Mouse (Mus musculus) heart, postnatal 36 days (tissue): ENCODE measurements around the gene Ttll11. TPM values are rescaled to one million over a fixed set of nuclear protein-coding genes. Genes with fewer than 3 reads are reported as not detected.

Source experiments
- DNase-seq, 2 experiments: peaks; one replicate each; pipeline ENCODE4 v3.0.0; 2021 to 2022
- intact Hi-C: fragments of 180-260 bp; cut with DNase I; formaldehyde crosslinking; loops from one replicate; pipeline ENCODE4 v1.15.1; 2025
- total RNA-seq, 2 experiments: library from RNA; stranded (reverse); gene quantifications; 2 replicates each; pipeline ENCODE4 v1.2.3; 2021

Gene Ttll11
- total RNA-seq, 2 experiments from 2014 or later = 1.1 to 2.5 TPM

DNA sequence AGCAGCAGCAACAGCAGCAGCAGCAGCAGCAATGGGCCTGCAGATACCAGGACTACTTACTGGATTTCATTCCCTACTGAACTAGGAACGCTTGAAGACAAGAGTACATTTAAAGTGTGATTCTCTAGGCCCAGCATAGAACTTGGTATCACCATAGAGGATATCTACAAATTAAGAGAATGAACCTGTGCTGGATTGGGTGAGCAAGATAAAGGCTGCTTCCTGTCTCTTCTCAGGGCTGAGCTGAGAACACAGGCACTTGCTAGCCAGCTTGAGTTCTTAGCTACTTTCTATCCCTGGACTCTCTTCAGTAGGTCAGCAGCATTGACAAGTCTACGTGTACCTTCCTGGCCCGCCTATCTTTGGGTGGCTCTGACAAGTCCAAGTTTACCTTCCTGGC, 2.0 kb downstream of the Ttll11 start:
- intact Hi-C loops = no loop called here
- DNase-seq = no peak

DNA sequence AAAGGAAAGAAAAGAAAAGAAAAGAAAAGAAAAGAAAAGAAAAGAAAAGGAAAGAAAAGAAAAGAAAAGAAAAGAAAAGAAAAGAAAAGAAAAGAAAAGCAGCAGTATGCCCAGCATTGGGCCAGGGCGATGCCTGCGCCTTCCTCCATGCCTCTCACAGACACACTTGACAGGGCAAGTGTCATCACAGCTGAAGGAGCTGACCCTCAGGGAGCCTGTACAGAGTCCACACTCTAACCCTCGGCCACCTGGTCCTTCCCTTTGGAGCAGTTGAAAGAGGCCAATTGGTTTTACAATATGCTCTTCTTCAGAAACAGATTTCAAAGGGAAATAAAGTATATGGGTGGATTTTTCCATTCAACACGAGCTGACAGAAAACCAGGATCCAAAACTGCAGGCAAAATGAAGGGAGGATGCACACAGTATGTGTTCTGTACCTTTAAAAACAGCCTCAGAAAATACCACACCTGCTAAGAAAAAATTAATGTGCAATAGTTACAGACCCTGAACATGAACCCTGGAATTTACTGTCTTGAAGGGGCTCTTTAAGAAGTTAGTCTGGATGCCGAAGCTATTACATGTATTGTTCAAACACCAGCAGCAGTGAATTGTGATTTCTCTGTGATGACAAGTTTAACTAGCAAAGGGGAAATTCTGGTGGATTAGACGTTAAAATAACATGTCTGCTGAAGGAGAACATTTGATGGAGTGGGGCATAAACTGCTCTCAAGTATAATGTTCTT, 7.3 kb downstream of the Ttll11 start:
- DNase-seq = no peak
- intact Hi-C loops = no loop called here

DNA sequence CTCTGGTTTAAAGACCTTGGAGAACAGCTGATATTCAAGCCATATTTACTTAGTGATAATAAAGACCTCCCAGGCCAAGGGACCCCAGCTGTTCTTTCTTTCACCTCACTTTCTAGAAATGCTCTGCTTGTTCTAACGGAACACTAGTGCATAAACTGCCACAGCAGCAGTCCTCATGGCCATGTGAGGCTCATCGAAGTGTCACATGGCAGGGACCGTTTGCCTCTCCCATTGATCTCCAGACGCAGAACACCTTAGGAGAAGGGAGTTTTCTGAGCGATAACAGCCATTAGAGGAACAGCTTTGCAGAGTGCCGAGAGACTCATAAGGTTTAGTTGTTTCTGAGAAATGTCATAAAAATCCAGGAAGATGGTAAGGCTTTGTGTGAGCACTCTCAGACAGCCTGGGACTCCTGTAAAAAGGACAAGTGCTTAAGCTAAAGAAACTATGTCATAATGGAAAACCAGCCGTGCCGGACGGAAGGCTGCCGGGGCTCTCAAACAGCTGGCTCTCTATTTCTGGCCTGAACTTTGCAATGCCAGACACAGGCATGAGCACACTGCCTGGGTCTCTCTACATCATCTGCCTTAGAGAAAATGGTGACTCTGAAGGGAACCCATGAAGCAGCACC, 13.7 kb downstream of the Ttll11 start:
- no peak for DNase-seq
- intact Hi-C loops = no loop called here

DNA sequence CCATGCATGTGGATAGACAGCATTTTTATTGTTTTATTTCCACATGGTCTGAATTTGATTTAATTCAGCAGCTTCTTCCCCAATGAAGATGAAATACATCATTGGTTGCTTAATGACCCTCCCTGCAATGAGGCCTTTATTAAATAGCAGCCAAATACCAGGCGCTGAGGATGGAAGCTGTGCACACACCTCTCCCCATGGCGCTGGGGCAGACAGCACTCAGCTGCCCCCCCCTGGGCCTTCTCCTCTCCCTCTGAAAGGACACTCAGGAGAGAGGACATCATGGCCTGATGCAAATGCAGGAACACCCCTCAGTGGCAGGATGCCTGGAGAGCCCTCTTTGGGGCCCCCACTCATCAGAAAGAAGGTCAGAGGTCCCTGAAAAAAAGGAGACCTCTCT, 16.4 kb downstream of the Ttll11 start:
- intact Hi-C loops = no loop called here
- DNase-seq = no peak

DNA sequence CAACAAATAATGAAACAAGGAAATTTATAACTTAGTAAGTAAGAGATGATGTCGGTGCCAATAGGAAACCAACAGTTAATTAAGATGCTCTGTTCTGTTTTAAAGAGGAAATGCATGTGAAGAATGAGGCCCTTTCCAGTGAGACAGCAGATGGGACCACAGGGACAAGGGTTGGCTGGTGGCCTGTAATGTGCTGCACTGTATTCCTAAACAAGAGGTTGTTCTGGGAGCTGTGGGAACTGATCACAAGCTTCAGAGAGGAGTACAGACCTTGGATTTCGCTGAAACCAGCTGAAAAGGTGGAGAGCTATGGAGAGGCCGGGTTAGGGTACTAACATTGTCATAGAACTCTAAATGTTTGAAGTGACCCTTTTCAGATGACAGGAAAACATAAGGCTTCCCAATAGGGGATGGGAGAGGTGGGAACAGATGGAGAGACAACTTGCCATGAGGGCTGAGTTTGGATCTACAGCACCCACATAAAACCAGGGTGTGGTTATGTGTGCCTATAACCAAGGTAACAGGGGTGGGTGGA, 18.1 kb downstream of the Ttll11 start:
- DNase-seq = no peak
- intact Hi-C loops = no loop called here

DNA sequence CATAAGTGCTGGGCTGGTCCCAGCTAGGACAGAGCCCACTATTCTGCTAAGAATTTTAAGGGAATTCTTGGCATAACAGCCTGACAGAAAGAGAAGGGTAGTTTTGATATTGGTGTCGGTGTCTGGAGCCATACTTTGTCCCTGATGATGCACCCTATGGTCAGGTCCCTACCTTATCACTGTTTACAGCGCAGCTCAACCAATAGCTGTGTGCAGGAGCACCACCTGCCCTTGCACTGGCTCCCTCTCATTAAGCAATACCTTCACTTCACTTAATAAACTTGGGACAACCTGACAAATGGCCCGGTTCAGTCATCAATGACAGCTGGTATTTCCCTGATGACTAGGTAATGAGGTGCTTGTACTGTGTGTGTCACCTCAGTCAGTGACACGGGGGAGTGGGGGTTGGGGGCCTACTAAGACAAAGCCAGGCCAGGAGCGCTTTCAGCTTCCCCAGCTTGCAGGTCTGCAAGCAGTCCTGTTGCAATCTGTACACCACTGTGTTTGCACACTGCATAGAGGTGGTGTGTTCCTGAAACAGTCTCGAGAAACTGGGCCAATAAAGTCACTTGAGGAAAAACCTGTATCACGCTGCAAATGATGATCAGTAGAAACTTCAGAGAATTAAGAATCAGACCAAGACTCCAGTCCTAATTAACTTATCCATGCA, 22.1 kb downstream of the Ttll11 start:
- intact Hi-C loops = no loop called here
- no peak for DNase-seq

DNA sequence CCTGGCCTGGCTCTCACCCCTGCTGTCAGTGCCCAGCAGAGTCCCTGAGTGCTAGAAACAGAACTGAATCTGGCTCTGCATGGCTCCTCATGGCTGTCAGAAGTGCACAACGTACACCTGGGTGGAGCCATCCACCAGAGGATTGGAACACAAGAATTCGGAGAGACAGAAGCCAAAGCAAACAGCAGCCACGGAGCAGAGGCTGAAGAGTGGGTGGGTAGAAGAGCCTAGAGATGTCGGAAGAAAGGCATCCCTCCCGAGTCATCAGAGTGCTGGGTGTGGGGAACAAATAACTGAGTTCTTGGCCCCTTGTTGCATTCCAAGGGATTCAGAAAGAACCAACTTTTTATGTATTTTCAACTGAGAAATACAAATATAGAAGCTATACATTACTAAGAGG, 24.5 kb downstream of the Ttll11 start:
- intact Hi-C loops = no loop called here
- no peak for DNase-seq

DNA sequence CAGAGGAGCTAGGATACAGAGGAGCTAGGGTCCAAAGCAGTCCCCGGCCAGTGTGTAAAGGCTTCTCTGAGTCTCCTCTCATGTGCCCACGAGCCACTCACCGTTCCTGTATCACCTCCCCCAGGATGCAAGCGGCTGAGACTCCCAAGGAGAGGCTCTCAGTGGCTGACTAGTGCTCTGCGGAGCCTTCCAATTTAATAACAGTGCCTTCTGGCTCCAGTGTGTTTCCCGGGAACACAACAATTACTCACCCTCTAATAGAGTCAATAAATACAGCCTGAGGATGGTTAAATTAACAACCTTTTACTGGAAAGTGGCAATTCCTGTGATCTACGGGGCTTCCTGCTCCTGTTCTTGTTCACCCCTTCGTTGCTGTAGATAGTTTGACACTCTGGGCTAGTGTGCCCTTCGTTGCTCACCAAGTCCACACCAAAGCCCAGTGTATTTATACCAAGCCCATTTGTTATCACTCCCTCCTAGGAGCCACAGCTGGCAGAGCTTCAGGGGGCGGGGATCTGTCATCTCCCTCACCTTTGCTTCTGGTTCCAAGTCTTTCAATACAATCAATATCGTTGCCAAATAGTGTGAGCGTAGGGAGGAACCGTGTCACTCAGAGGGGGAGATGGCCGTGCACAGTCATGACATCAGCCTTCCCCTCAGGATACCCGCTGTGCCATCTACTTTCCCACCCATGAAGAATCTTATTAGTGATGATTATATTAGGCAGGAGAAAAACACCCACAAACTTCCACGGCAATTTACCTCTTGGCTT, 27.3 kb downstream of the Ttll11 start:
- intact Hi-C loops = no loop called here
- no peak for DNase-seq

DNA sequence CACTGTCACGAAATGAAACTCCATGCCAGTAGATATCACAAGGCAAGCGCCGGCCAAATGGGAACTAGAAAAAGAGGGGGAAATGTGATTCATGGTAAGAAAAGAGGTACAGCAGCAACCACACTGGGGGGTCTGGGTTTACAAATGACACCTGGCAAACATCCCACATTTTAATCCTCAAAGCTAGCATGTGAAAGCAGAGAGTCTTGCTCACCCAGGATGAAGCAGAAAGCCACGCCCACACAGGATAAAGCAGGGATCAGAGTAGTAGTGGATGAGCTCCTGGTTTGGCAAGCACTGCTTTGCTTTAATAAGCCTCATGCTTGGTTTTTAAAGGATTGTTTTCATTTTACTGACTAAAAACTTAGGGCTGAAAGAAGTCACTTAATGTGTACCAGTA, 34.8 kb downstream of the Ttll11 start:
- intact Hi-C loops = no loop called here
- no peak for DNase-seq

DNA sequence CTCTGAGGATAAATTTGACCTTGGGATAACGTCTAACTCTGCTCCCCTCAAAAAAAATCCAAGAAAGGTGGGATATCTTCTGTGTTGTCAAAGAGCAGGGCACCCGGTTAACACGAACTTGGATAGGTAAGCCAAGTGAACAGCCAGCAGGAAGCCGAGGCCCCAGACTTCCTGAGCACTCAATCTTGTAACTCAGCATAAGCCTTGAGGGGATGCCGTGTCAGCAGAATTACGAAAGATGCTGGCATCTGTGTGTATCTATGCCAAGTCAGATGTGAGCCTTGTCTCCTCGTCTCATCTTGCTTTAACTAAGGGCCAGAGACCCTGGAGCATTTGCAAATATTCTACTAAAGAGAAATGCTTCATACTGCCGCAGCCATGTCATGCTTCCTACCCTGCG, 36.8 kb downstream of the Ttll11 start:
- intact Hi-C loops = no loop called here

DNA sequence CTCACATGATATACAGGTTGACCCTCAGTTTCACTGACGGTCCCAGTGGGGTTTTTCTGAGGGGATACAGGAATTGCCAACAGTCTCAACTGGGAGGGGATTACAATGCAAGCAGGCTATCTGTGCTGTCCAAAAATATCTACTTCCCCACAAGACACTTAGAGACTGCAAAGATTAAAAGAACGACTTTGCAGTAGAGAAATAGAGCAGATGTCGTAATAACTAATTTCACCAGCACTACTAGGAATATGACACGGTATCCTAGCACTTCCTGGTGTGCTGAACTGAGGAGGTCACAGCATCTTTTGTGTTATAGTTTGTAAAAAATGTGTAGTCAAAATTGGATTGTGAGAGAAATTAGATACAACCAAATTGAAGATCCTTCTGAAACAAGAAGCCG, 44.7 kb downstream of the Ttll11 start:
- intact Hi-C loops = no loop called here
- DNase-seq = no peak

More for the DNA sequence above, 36.8 kb downstream of the Ttll11 start:
- DNase-seq = no peak

DNA sequence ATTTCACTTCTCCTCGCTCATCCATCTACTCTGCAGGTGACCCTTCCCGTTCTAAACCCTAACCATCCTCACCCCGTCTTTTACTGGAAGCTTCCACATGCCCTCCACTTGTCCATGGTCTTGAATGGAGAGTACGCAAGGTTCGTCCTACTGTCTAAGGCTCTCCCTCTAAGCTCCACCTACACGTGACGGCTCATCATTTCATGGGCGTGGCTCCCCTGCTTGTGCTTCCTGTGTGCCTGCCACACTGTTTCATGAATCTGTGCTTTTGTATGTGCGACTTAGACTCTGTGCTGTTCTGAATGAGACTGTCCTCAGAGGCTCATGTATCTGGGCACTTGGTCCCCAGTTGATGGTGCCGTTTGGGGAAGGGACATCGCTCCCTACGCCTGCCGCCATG, 46.6 kb downstream of the Ttll11 start:
- DNase-seq = no peak
- intact Hi-C loops = no loop called here

DNA sequence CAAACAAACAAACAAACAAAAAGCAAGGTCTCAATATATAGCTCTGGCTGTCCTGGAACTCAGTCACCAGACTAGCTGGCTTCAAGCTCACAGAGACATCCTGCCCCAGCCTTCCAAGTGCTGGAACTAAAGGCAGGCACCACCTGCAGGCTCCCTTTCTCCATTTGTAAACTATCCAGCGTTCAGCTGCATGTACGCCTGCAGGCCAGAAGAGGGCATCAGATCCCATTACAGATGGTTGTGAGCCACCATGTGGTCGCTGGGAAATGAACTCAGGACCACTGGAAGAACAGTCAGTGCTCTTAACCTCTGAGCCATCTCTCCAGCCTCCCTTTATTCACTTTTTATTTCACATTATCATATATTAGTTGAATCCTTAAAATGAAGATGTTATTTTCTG, 48.1 kb downstream of the Ttll11 start:
- DNase-seq = no peak
- intact Hi-C loops = loop anchor here (2.0 kb wide), 1 partner anchor 25 kb away; no protein-coding TSS in a partner anchor

DNA sequence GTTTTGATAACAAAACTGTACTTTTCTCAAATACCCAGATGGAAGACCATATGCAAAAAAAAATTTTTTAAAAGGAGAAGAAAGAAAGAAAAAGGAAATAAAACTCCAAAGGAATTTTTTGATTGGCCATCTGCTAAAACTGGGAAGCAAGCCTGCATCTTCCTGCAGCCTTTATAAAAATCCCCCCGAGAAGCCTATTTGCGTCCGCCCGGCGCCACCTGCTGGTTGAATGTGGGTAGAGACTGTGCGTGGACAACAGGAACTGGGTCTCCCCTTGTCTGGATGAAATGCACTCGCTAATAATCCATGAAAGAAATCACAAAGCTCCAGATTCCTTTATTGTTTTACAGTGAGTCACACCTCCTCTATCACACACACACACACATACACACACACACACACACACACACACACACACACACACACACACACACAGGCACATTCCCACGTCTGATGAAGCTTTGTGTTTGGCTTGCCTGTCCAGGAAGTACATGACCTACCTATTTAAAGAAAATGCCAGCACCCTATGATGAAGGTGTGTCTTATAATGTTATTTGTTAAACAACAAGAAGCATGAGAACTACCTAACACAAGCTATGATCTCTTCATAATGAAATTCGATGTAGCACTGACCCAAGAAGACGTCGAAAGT, 49.1 kb downstream of the Ttll11 start:
- intact Hi-C loops = loop anchor here (1.0 to 2.0 kb wide), 3 partner anchors 24 to 391 kb away; no protein-coding TSS in a partner anchor
- peak; percentile 76 to 86 for DNase-seq

DNA sequence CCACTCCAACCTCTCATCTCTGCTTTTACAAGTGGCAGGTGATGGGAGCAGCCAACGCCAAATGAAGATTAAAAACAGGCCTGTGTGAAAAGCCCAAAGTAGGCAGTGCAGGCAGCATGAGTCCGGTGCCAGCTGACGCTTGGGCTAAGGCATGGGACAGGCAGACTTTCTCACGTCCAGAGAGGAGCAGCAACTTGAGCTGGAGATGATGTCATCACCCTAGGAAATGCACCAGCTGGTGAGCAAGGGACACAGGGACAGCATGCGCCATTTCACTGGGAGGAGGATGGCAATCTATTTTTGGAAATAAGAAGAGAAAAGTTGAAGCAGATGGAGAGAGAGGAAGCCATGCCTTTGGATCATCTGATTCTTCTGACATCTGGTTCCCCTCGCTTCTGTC, 51.6 kb downstream of the Ttll11 start:
- intact Hi-C loops = no loop called here
- DNase-seq = peak; percentile 16 to 22

DNA sequence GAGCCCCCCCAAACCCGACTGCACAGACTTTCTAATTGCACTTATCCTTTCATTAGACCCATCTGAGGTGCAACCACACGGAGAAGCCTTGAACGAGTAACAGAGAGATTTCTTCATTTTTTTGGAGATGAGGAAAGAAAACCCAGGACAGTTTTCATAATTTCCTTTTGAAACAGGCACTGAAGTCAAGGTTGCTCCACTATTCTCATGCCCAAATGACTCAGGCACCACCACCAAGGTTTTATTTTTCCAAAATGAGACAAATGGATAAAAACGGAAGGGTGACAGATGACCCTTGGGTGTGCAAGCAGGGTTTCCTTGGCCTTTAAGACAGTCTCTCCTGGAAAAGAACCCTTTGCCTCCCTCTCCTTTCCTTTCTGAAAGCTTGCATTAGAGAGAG, 54.8 kb downstream of the Ttll11 start:
- intact Hi-C loops = no loop called here

DNA sequence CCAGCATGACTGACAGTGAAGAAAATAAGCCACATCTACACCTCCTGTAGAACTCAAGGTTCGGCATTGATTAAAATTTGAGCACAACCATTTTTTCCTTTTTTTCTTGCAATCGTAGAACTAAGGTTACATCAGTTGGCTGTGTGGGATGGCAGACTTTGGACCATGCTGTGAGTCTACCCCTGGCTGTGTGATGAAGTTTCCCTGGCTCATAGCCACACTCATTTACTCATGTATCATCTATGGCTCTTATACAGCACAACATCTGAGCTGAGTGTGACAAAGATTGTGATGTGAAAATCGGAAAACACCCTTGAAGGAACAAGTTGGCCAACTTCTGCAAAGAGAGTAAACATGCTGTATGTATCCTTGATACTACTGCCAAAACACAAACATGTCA, 56.8 kb downstream of the Ttll11 start:
- no peak for DNase-seq
- intact Hi-C loops = no loop called here

More for the DNA sequence above, 54.8 kb downstream of the Ttll11 start:
- no peak for DNase-seq

DNA sequence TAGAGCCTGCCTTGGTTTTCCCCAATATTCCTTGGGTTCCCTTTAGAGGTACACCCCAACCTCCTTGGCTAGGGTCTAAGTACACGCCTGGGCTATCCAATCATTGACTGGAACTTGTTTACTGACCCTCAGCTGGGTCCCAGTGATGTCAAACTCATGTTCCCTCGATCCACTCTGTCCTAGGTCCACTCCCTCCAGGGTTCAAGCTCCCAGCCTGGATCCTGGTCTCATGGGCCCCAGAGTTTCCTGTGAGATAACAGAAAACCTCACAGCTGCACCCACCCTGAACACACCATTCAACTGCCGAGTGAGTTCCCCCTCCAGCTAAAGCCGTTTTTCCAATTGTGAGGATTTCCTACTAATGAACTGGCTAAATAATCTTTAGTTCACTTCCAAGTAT, 67.6 kb downstream of the Ttll11 start:
- intact Hi-C loops = no loop called here
- no peak for DNase-seq

DNA sequence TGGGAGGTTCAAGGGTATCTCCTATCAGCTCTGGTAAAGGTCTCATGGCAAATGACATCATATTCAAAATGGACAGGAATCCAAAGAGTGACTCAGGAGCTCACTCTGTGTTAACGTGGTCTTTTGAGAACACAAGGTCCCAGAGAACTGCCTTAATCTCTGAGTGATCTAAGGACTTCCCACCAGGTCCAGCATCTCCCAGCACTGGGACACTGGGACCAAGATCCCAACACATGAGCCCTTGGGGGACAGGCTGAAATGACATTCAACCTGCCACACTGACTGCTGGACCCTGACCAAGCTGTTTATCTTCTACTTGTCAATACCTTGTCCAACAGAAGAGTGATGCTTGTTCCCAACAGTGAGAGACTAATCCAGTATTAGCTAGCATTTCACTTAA, 68.0 kb downstream of the Ttll11 start:
- intact Hi-C loops = no loop called here
- no peak for DNase-seq

DNA sequence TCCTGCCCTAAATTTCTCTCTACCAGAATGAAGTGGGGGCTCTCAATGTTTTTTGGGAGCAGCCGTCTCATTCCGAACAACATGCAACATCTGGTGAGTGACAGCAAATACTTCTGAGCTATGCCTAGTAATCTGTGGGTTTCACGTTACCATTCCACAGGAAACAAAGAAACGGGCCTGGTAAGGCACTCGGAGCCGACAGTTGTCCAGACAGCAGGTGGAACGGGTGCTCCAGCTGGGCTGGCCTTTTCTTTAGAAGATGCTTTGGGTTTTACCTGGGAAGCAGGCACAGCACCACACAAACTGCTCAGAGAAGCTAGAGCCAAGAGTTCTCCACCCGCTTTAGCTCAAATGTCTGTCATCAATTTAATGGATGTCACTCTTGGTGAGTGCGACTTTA, 69.0 kb downstream of the Ttll11 start:
- intact Hi-C loops = no loop called here
- DNase-seq = no peak
